Mouse (Mus musculus) embryonic fibroblast, embryonic 13.5 days (primary cell): Measurements from ENCODE around the gene Ccdc115. TPM values are rescaled to one million over a fixed set of nuclear protein-coding genes. Genes with fewer than 3 reads are reported as not detected.

Experiments
- H3K27ac ChIP-seq: 2 replicates; pipeline ENCODE4 v1.5.1; 2012; ENCODE audit warnings: low read length, control low read depth, inconsistent platforms; ENCODE audit not compliant: insufficient read depth
- H3K4me1 ChIP-seq: 2 replicates; pipeline ENCODE4 v1.6.1; 2011; ENCODE audit warnings: low read length; ENCODE audit not compliant: control insufficient read depth, insufficient read depth
- H3K4me3 ChIP-seq: 2 replicates; pipeline ENCODE4 v1.5.1; 2011; ENCODE audit warnings: mild to moderate bottlenecking, control low read depth, low read length; ENCODE audit not compliant: insufficient read depth
- CTCF ChIP-seq: IDR thresholded peaks from 2 replicates; pipeline ENCODE4 v1.5.1; 2011; ENCODE audit warnings: mild to moderate bottlenecking, control low read depth, low read length, moderate library complexity, borderline replicate concordance; ENCODE audit not compliant: insufficient read depth
- POLR2A ChIP-seq: IDR thresholded peaks from 2 replicates; pipeline ENCODE4 v1.6.1; 2011; ENCODE audit warnings: low read depth, mild to moderate bottlenecking, control low read depth, low read length, moderate library complexity
- polyA plus RNA-seq: library from polyadenylated mRNA; stranded (reverse); fragments of >200 nt; gene quantifications from 2 replicates; pipeline ENCODE4 v1.2.4, GENCODE M21; 2011; ENCODE audit warnings: low read depth; ENCODE audit not compliant: missing spikeins, insufficient read length

The Ccdc115 gene
- polyA plus RNA-seq, 1 experiment = 18.1 TPM

GRCm38 (mm10) chr1:34430981-34431380 lies 8.5 kb downstream of the Ccdc115 start:
- TF ChIP-seq CTCF (no peak), POLR2A (no peak)
- Histone ChIP-seq H3K4me1 (no peaks in the 10 kb centered on the region), H3K4me3 (no peak overlapping the region), H3K27ac (no peak overlapping the region)

GRCm38 (mm10) chr1:34429281-34429680 lies 10.2 kb downstream of the Ccdc115 start:
- Histone ChIP-seq H3K4me1 (no peaks in the 10 kb centered on the region), H3K4me3 (no peak overlapping the region), H3K27ac (no peak overlapping the region)
- no peak for TF ChIP-seq CTCF
- no peak for TF ChIP-seq POLR2A

GRCm38 (mm10) chr1:34428466-34428865 lies 11.0 kb downstream of the Ccdc115 start:
- TF ChIP-seq CTCF (no peak), POLR2A (no peak)

GRCm38 (mm10) chr1:34399182-34399953 lies 40.1 kb downstream of the Ccdc115 start:
- H3K4me3 ChIP-seq = no peak overlapping the region
- no peak overlapping the region for H3K27ac ChIP-seq
- no peak for TF ChIP-seq POLR2A
- no peaks in the 10 kb centered on the region for H3K4me1 ChIP-seq

More at GRCm38 (mm10) chr1:34428466-34428865, 11.0 kb downstream of the Ccdc115 start:
- H3K4me3 ChIP-seq = no peak overlapping the region
- H3K27ac ChIP-seq = no peak overlapping the region
- H3K4me1 ChIP-seq = no peaks in the 10 kb centered on the region

GRCm38 (mm10) chr1:34396321-34396720 lies 43.2 kb downstream of the Ccdc115 start:
- no peaks in the 10 kb centered on the region for H3K4me1 ChIP-seq
- no peak overlapping the region for H3K4me3 ChIP-seq
- no peak for TF ChIP-seq CTCF
- TF ChIP-seq POLR2A = no peak
- no peak overlapping the region for H3K27ac ChIP-seq

GRCm38 (mm10) chr1:34389234-34389891 lies 50.1 kb downstream of the Ccdc115 start:
- H3K27ac ChIP-seq = peak overlapping the region; percentile 87
- TF ChIP-seq POLR2A (no peak), CTCF (no peak)
- H3K4me1 ChIP-seq = no peaks in the 10 kb centered on the region
- no peak overlapping the region for H3K4me3 ChIP-seq

GRCm38 (mm10) chr1:34388849-34389233 lies 50.6 kb downstream of the Ccdc115 start:
- H3K4me1 ChIP-seq = no peaks in the 10 kb centered on the region
- H3K4me3 ChIP-seq = no peak overlapping the region
- TF ChIP-seq POLR2A (no peak), CTCF (no peak)
- H3K27ac ChIP-seq = peak overlapping the region; percentile 87

GRCm38 (mm10) chr1:34387346-34388327 lies 51.8 kb downstream of the Ccdc115 start:
- no peak for TF ChIP-seq POLR2A
- no peak for TF ChIP-seq CTCF
- Histone ChIP-seq H3K4me1 (no peaks in the 10 kb centered on the region), H3K4me3 (no peak overlapping the region), H3K27ac (no peak overlapping the region)

Other genes with a start within 250 kb of the Ccdc115 start
- 36.2 and 41.1 TPM in 2 replicates for gene Imp4, start 179 bp upstream of the Ccdc115 start, polyA plus RNA-seq
- gene Ptpn18, start 20.1 kb upstream of the Ccdc115 start, polyA plus RNA-seq = 0.39 TPM in 1 of 2 replicates, not detected in the other
- not detected in 2 replicates for gene Prss39, start 58.7 kb upstream of the Ccdc115 start, polyA plus RNA-seq
- gene Cfc1, start 96.0 kb upstream of the Ccdc115 start, polyA plus RNA-seq = not detected in 2 replicates
- not detected in 2 replicates for gene Prss40, start 121.3 kb upstream of the Ccdc115 start, polyA plus RNA-seq
- not detected in 2 replicates for gene Amer3, start 140.0 kb upstream of the Ccdc115 start, polyA plus RNA-seq